Mouse (Mus musculus) midbrain, embryonic 12.5 days (tissue): Measurements from ENCODE around the gene Maml3. TPM values are rescaled to one million over a fixed set of nuclear protein-coding genes. Genes with fewer than 3 reads are reported as not detected.
A peak's percentile ranks its signal among the peaks of the same experiment; 100 is the strongest.

Experiments used
- ATAC-seq: fragments of 200-750 bp; cut with Nextera tagmentation; 2 replicates; pipeline ENCODE4 v1.8.0; 2017; ENCODE audit warnings: low read depth, moderate TSS enrichment, moderate library complexity; ENCODE audit not compliant: low FRiP score
- H3K27ac ChIP-seq: fragments of 300-500 bp; sonication (generic); replicated peaks from 2 replicates; pipeline ENCODE4 v1.5.1; 2016; ENCODE audit warnings: mild to moderate bottlenecking
- H3K27me3 ChIP-seq: fragments of 300-500 bp; sonication (generic); 2 replicates; pipeline ENCODE4 v1.6.1; 2016; ENCODE audit warnings: mild to moderate bottlenecking
- H3K36me3 ChIP-seq: fragments of 300-500 bp; sonication (generic); 2 replicates; pipeline ENCODE4 v1.6.1; 2016
- H3K4me1 ChIP-seq: fragments of 300-500 bp; sonication (generic); 2 replicates; pipeline ENCODE4 v1.6.1; 2016
- H3K4me2 ChIP-seq: fragments of 300-500 bp; sonication (generic); replicated peaks from 2 replicates; pipeline ENCODE4 v1.6.1; 2016; ENCODE audit warnings: mild to moderate bottlenecking, moderate library complexity
- H3K4me3 ChIP-seq: fragments of 300-500 bp; sonication (generic); 2 replicates; pipeline ENCODE4 v1.5.1; 2016; ENCODE audit warnings: mild to moderate bottlenecking
- H3K9ac ChIP-seq: fragments of 300-500 bp; sonication (generic); replicated peaks from 2 replicates; pipeline ENCODE4 v1.6.1; 2016; ENCODE audit warnings: mild to moderate bottlenecking, moderate library complexity
- H3K9me3 ChIP-seq: fragments of 300-500 bp; sonication (generic); 2 replicates; pipeline ENCODE4 v1.6.1; 2016; ENCODE audit warnings: mild to moderate bottlenecking
- WGBS: fragments of 180-500 bp; shearing (Covaris S2); methylation state at CpG from one replicate; pipeline ENCODE4 v1.1.7; 2016; 5-methylcytosine and 5-hydroxymethylcytosine counted together
- polyA plus RNA-seq: library from polyadenylated mRNA; unstranded; fragments of >200 nt; fragmentation: Nextera tagmentation; extraction: Ambion mirVana; gene quantifications from 2 replicates; pipeline ENCODE4 v1.2.1, GENCODE M21; 2016

The Maml3 gene
- polyA plus RNA-seq, 1 experiment from 2014 or later = 8.2 TPM

- H3K27ac ChIP-seq = no peak overlapping the region
- no peaks in the 10 kb centered on the region for H3K27me3 ChIP-seq
- no peaks in the 10 kb centered on the region for H3K9me3 ChIP-seq
- no peak for ATAC-seq
- H3K4me1 ChIP-seq = peaks cover 32% of the 10 kb centered on the region
- no peaks in the 10 kb centered on the region for H3K36me3 ChIP-seq
- no peak overlapping the region for H3K9ac ChIP-seq
- H3K4me2 ChIP-seq = no peak overlapping the region
- WGBS = 88% methylated on average over 2 of the region's 2 CpGs
- H3K4me3 ChIP-seq = no peak overlapping the region
These were observed 328.8 kb downstream of the Maml3 start for GRCm38 (mm10) chr3:51776018-51776611.

GRCm38 (mm10) chr3:51773587-51773986 lies 331.3 kb downstream of the Maml3 start:
- Histone ChIP-seq H3K4me3 (no peak overlapping the region), H3K4me2 (no peak overlapping the region), H3K4me1 (peaks cover 22% of the 10 kb centered on the region), H3K27ac (no peak overlapping the region), H3K27me3 (no peaks in the 10 kb centered on the region), H3K9ac (no peak overlapping the region), H3K9me3 (0 out of 2 replicates have a peak, but pooled peaks cover 4% of the 10 kb centered on the region), H3K36me3 (no peaks in the 10 kb centered on the region)
- no peak for ATAC-seq
- WGBS = 84% methylated on average over 5 of the region's 5 CpGs

GRCm38 (mm10) chr3:51771839-51772630 lies 332.8 kb downstream of the Maml3 start:
- Histone ChIP-seq H3K9me3 (0 out of 2 replicates have a peak, but pooled peaks cover 4% of the 10 kb centered on the region), H3K4me3 (no peak overlapping the region), H3K4me1 (peaks cover 11% of the 10 kb centered on the region), H3K36me3 (no peaks in the 10 kb centered on the region), H3K4me2 (no peak overlapping the region), H3K27me3 (no peaks in the 10 kb centered on the region), H3K9ac (no peak overlapping the region), H3K27ac (0 out of 2 replicates have a peak overlapping the region, but pooled peaks have one; percentile 5)
- WGBS = 81% methylated on average over 9 of the region's 9 CpGs
- ATAC-seq = no peak

GRCm38 (mm10) chr3:51769196-51769595 lies 335.7 kb downstream of the Maml3 start:
- Histone ChIP-seq H3K36me3 (no peaks in the 10 kb centered on the region), H3K9ac (no peak overlapping the region), H3K4me3 (no peak overlapping the region), H3K9me3 (0 out of 2 replicates have a peak, but pooled peaks cover 4% of the 10 kb centered on the region), H3K27ac (no peak overlapping the region), H3K27me3 (no peaks in the 10 kb centered on the region), H3K4me2 (no peak overlapping the region), H3K4me1 (peaks cover 11% of the 10 kb centered on the region)
- WGBS = 94% methylated on average over 6 of the region's 6 CpGs
- ATAC-seq = no peak

- no peak overlapping the region for H3K4me2 ChIP-seq
- no peaks in the 10 kb centered on the region for H3K27me3 ChIP-seq
- 85% methylated on average over 12 of the region's 12 CpGs for WGBS
- no peaks in the 10 kb centered on the region for H3K36me3 ChIP-seq
- H3K4me3 ChIP-seq = no peak overlapping the region
- no peak overlapping the region for H3K27ac ChIP-seq
- H3K9ac ChIP-seq = no peak overlapping the region
- ATAC-seq = no peak
- peaks cover 17% of the 10 kb centered on the region for H3K4me1 ChIP-seq
- no peaks in the 10 kb centered on the region for H3K9me3 ChIP-seq
These were observed 339.5 kb downstream of the Maml3 start for GRCm38 (mm10) chr3:51765220-51765923.

- no peak overlapping the region for H3K27ac ChIP-seq
- no peaks in the 10 kb centered on the region for H3K36me3 ChIP-seq
- no peaks in the 10 kb centered on the region for H3K9me3 ChIP-seq
- peaks cover 17% of the 10 kb centered on the region for H3K4me1 ChIP-seq
- H3K27me3 ChIP-seq = no peaks in the 10 kb centered on the region
- H3K4me2 ChIP-seq = no peak overlapping the region
- no peak for ATAC-seq
- 87% methylated on average over 3 of the region's 3 CpGs for WGBS
- no peak overlapping the region for H3K9ac ChIP-seq
- no peak overlapping the region for H3K4me3 ChIP-seq
These were observed 340.7 kb downstream of the Maml3 start for GRCm38 (mm10) chr3:51764175-51764574.

GRCm38 (mm10) chr3:51762900-51763299 lies 342.0 kb downstream of the Maml3 start:
- Histone ChIP-seq H3K4me3 (no peak overlapping the region), H3K4me1 (peaks cover 17% of the 10 kb centered on the region), H3K9ac (no peak overlapping the region), H3K4me2 (no peak overlapping the region), H3K27me3 (no peaks in the 10 kb centered on the region), H3K9me3 (no peaks in the 10 kb centered on the region), H3K36me3 (no peaks in the 10 kb centered on the region), H3K27ac (0 out of 2 replicates have a peak overlapping the region, but pooled peaks have one; percentile 39)
- WGBS = 94% methylated on average over 10 of the region's 10 CpGs
- ATAC-seq = no peak

GRCm38 (mm10) chr3:51759534-51759933 lies 345.3 kb downstream of the Maml3 start:
- no peak for ATAC-seq
- no peaks in the 10 kb centered on the region for H3K9me3 ChIP-seq
- no peak overlapping the region for H3K4me2 ChIP-seq
- 86% methylated on average over 3 of the region's 3 CpGs for WGBS
- peaks cover 17% of the 10 kb centered on the region for H3K4me1 ChIP-seq
- H3K27me3 ChIP-seq = no peaks in the 10 kb centered on the region
- H3K9ac ChIP-seq = no peak overlapping the region
- H3K27ac ChIP-seq = no peak overlapping the region
- H3K36me3 ChIP-seq = no peaks in the 10 kb centered on the region
- H3K4me3 ChIP-seq = no peak overlapping the region

GRCm38 (mm10) chr3:51757032-51757431 lies 347.8 kb downstream of the Maml3 start:
- 0 out of 2 replicates have a peak, but pooled peaks cover 8% of the 10 kb centered on the region for H3K4me1 ChIP-seq
- H3K27ac ChIP-seq = no peak overlapping the region
- H3K4me3 ChIP-seq = no peak overlapping the region
- H3K9me3 ChIP-seq = no peaks in the 10 kb centered on the region
- no peak for ATAC-seq
- no peak overlapping the region for H3K4me2 ChIP-seq
- H3K9ac ChIP-seq = no peak overlapping the region
- H3K27me3 ChIP-seq = no peaks in the 10 kb centered on the region
- WGBS = 97% methylated on average over 5 of the region's 5 CpGs
- H3K36me3 ChIP-seq = no peaks in the 10 kb centered on the region

GRCm38 (mm10) chr3:51756283-51756682 lies 348.6 kb downstream of the Maml3 start:
- Histone ChIP-seq H3K9ac (no peak overlapping the region), H3K4me3 (no peak overlapping the region), H3K36me3 (no peaks in the 10 kb centered on the region), H3K27ac (no peak overlapping the region), H3K27me3 (no peaks in the 10 kb centered on the region), H3K9me3 (no peaks in the 10 kb centered on the region), H3K4me2 (no peak overlapping the region), H3K4me1 (peaks cover 4% of the 10 kb centered on the region)
- no peak for ATAC-seq
- whole genome bisulfite sequencing = 75% methylated on average over 5 of the region's 5 CpGs

- Histone ChIP-seq H3K4me3 (no peak overlapping the region), H3K9me3 (no peaks in the 10 kb centered on the region), H3K4me2 (no peak overlapping the region), H3K27me3 (no peaks in the 10 kb centered on the region), H3K9ac (no peak overlapping the region), H3K4me1 (peaks cover 34% of the 10 kb centered on the region), H3K27ac (no peak overlapping the region), H3K36me3 (no peaks in the 10 kb centered on the region)
- ATAC-seq = no peak
- 83% methylated on average over 5 of the region's 5 CpGs for WGBS
These were observed 351.6 kb downstream of the Maml3 start for GRCm38 (mm10) chr3:51753262-51753661.

- Histone ChIP-seq H3K9me3 (peaks cover 3% of the 10 kb centered on the region; the same call in 1 of the 2 replicates), H3K27me3 (no peaks in the 10 kb centered on the region), H3K9ac (no peak overlapping the region), H3K4me1 (peaks cover 42% of the 10 kb centered on the region), H3K27ac (peak overlapping the region; percentile 54), H3K4me2 (no peak overlapping the region), H3K36me3 (no peaks in the 10 kb centered on the region), H3K4me3 (no peak overlapping the region)
- no peak for ATAC-seq
- WGBS = 77% methylated on average over 12 of the region's 12 CpGs
These were observed 353.4 kb downstream of the Maml3 start for GRCm38 (mm10) chr3:51751440-51751839.
